Mouse (Mus musculus): Measurements from ENCODE around the gene Mamstr. TPM values are rescaled to one million over a fixed set of nuclear protein-coding genes. Genes with fewer than 3 reads are reported as not detected.

The Mamstr gene
- 11.4 TPM in 2 replicates for polyA plus RNA-seq (2015; fragmentation: Nextera tagmentation; extraction: Ambion mirVana)

DNA sequence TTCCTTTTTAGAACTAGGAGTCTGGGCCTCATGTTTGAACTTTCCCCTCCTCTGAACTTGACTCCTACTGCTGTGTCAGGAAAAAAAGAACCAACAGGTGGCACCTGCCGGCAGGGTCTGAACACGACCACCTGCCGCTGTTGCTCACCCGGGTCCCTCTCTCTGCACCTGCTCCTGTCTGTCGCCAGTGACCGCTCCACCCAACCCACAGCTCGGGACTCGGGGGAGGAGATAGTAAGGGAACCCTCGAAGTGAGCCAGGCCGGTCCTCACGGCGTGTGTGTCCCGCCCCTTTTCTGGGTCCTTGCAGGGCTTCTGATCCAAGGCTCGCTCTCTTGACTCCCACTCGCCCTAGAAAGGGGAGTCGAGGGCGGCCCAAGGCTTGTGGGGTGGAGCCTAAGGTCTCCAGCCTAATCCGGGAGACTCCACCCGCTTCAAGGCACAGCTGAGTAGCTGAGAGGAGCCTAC is at the start of gene Mamstr:
Mamstr (plus strand) TSS at position 417 of the 467 bp plus-strand sequence.
- H3K27ac ChIP-seq: peak within 1 kb of the TSS; percentile 58; the same call in 1 of the 2 replicates
- H3K4me2 ChIP-seq (replicated peaks): peak within 1 kb of the TSS; percentile 80
- 24% methylated on average over 19 of the region's 19 CpGs for WGBS
- 0 out of 2 replicates have a peak, but pooled peaks cover 12% of the 10 kb centered on the region for H3K9me3 ChIP-seq
- ATAC-seq (ENCODE audit: low FRiP score, low read depth): no peak
- peaks cover 17% of the 10 kb centered on the region for H3K36me3 ChIP-seq
- peak within 1 kb of the TSS; percentile 55; the same call in 1 of the 2 replicates for H3K4me3 ChIP-seq
- H3K4me1 ChIP-seq: peaks cover 41% of the 10 kb centered on the region
- peak within 1 kb of the TSS; percentile 3 for H3K9ac ChIP-seq
- no peaks in the 10 kb centered on the region for H3K27me3 ChIP-seq

DNA sequence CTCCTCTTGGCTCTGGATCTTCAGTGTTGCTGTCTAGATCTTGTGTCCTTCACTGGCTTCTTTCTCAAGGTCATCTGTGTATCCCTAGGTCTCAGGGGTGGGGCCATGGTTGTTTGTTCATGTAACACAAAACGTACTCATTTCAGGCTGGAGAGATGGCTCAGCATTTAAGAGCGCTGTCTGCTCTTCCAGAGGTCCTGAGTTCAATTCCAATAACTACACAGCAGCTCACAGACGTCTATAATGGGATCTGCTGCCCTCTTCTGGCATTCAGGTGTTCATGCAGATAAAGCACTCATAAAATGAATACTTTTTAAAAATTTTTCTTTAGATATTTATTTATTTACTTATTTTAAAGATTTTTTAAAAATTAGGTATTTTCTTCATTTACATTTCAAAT is 48.9 kb upstream of the Mamstr start:
- no peaks in the 10 kb centered on the region for H3K27me3 ChIP-seq
- H3K9ac ChIP-seq: no peak overlapping the region
- no peak overlapping the region for H3K4me2 ChIP-seq (replicated peaks)
- H3K4me3 ChIP-seq: no peak overlapping the region
- H3K27ac ChIP-seq: no peak overlapping the region
- 71% methylated on average over 3 of the region's 3 CpGs for WGBS
- peaks cover 16% of the 10 kb centered on the region for H3K36me3 ChIP-seq
- ATAC-seq (ENCODE audit: low FRiP score, low read depth): no peak
- H3K4me1 ChIP-seq: 0 out of 2 replicates have a peak, but pooled peaks cover 2% of the 10 kb centered on the region
- H3K9me3 ChIP-seq: no peaks in the 10 kb centered on the region

DNA sequence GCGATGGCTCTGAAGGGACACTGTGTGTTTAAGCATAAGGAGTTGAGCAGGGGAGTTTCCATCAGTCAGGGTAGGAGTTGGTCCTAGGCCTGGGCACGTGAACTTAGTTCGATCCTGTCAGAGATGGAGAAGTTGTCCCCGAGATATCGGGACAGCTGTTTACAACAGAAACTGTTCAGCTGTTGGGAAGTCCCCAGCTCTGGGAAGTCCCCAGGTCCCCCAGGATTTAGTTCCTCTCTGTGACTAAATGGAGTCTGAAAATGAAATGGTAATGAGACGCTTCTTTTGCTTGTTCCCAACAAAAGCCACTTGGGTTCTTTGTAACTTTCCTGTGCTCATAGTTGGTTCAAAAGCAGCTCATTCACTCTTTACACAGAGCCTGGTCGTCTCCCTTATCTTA is 47.9 kb upstream of the Mamstr start:
- WGBS: 81% methylated on average over 7 of the region's 7 CpGs
- H3K9me3 ChIP-seq: no peaks in the 10 kb centered on the region
- no peak overlapping the region for H3K9ac ChIP-seq
- 0 out of 2 replicates have a peak, but pooled peaks cover 2% of the 10 kb centered on the region for H3K4me1 ChIP-seq
- H3K4me2 ChIP-seq (replicated peaks): no peak overlapping the region
- peaks cover 11% of the 10 kb centered on the region for H3K36me3 ChIP-seq
- no peak for ATAC-seq (ENCODE audit: low FRiP score, low read depth)
- no peak overlapping the region for H3K4me3 ChIP-seq
- no peaks in the 10 kb centered on the region for H3K27me3 ChIP-seq
- no peak overlapping the region for H3K27ac ChIP-seq

DNA sequence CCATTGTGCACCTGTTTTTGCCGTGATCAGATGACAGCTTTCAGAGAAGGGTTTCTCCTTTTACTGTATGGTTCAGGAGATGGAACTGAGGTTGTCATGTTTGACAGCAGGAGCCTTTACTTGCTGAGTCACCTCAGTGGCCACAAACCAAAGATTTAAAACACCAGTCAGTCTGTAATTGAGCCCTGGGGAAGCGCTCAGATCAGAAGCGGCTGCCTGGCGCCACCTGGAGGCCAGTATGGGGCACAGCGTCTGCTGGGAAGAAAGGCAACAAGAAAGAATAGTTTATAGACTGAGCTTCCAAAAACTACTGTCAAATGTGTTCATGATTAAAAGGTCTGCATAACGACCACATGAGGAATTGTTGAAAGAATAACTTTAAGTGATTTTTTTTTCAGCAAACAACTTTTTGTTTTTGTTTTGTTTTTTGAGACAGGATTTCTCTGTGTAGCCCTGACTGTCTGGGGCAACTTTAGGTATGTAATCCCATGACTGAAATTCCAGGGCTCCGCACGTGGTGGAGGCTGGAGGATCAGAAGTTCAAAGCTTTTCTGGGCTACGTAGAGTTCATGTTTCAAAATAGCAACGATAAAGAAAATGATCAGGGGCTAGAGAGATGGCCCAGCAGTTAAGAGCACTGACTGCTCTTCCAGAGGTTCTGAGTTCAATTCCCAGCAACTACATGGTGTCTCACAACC is 46.5 kb upstream of the Mamstr start:
- no peak for ATAC-seq (ENCODE audit: low FRiP score, low read depth)
- WGBS: 18% methylated on average over 10 of the region's 10 CpGs

GRCm38 (mm10) chr7:45595176-45595575 is 44.6 kb upstream of the Mamstr start:
- H3K4me3 ChIP-seq: no peak overlapping the region
- no peak overlapping the region for H3K27ac ChIP-seq
- no peaks in the 10 kb centered on the region for H3K9me3 ChIP-seq
- H3K4me2 ChIP-seq (replicated peaks): no peak overlapping the region
- ATAC-seq (ENCODE audit: low FRiP score, low read depth): no peak
- no peaks in the 10 kb centered on the region for H3K36me3 ChIP-seq
- H3K4me1 ChIP-seq: peaks cover 11% of the 10 kb centered on the region; the same call in 1 of the 2 replicates
- 0 out of 2 replicates have a peak overlapping the region, but pooled peaks have one; percentile 2 for H3K9ac ChIP-seq
- H3K27me3 ChIP-seq: no peaks in the 10 kb centered on the region
- WGBS: 78% methylated on average over 4 of the region's 4 CpGs

More for the DNA sequence above, 46.5 kb upstream of the Mamstr start:
- Histone ChIP-seq H3K4me1 (0 out of 2 replicates have a peak, but pooled peaks cover 2% of the 10 kb centered on the region), H3K36me3 (peaks cover under 1% of the 10 kb centered on the region; the same call in 1 of the 2 replicates), H3K9ac (no peak overlapping the region), H3K27me3 (no peaks in the 10 kb centered on the region), H3K27ac (no peak overlapping the region), H3K4me3 (no peak overlapping the region), H3K4me2 (replicated peaks) (no peak overlapping the region), H3K9me3 (no peaks in the 10 kb centered on the region)

DNA sequence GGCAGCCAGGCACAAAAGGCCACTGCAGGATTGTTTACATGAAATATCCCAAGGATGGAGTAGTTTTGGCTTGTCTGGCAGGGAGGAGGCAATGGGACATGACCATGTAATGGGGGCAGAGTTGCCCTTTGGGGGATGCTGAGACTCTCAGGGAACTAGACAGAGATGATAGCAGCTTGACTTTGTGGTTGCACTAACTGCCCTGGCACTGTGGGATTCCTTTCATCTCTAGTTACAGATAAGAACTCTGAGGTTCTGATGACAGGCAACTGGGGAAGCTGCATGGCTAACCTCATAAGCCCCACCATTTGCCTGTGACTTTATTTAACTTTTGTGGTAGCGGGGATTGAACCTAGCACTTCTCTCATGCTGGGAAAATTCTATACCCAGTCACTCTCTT is 43.7 kb upstream of the Mamstr start:
- no peak for ATAC-seq (ENCODE audit: low FRiP score, low read depth)
- H3K4me3 ChIP-seq: no peak overlapping the region
- WGBS: 70% methylated on average over 1 of the region's 1 CpGs

GRCm38 (mm10) chr7:45597013-45597412 is 42.8 kb upstream of the Mamstr start:
- Histone ChIP-seq H3K27ac (no peak overlapping the region), H3K4me3 (no peak overlapping the region), H3K9me3 (no peaks in the 10 kb centered on the region), H3K4me2 (replicated peaks) (no peak overlapping the region), H3K36me3 (no peaks in the 10 kb centered on the region), H3K4me1 (peaks cover 18% of the 10 kb centered on the region), H3K27me3 (no peaks in the 10 kb centered on the region), H3K9ac (no peak overlapping the region)
- 80% methylated on average over 5 of the region's 5 CpGs for WGBS
- ATAC-seq (ENCODE audit: low FRiP score, low read depth): no peak

More for the DNA sequence above, 43.7 kb upstream of the Mamstr start:
- H3K4me2 ChIP-seq (replicated peaks): no peak overlapping the region
- peaks cover 11% of the 10 kb centered on the region; the same call in 1 of the 2 replicates for H3K4me1 ChIP-seq
- no peaks in the 10 kb centered on the region for H3K9me3 ChIP-seq
- no peak overlapping the region for H3K9ac ChIP-seq
- H3K27ac ChIP-seq: no peak overlapping the region
- no peaks in the 10 kb centered on the region for H3K27me3 ChIP-seq
- H3K36me3 ChIP-seq: no peaks in the 10 kb centered on the region

- Histone ChIP-seq H3K9ac (no peak overlapping the region), H3K4me3 (no peak overlapping the region), H3K4me2 (replicated peaks) (no peak overlapping the region), H3K4me1 (peaks cover 20% of the 10 kb centered on the region), H3K36me3 (no peaks in the 10 kb centered on the region), H3K27me3 (no peaks in the 10 kb centered on the region), H3K9me3 (no peaks in the 10 kb centered on the region), H3K27ac (no peak overlapping the region)
- whole genome bisulfite sequencing: 87% methylated on average over 6 of the region's 6 CpGs
- ATAC-seq (ENCODE audit: low FRiP score, low read depth): no peak
Observed at GRCm38 (mm10) chr7:45597527-45597926, 42.2 kb upstream of the Mamstr start.

GRCm38 (mm10) chr7:45598960-45599879 is 40.6 kb upstream of the Mamstr start:
- Histone ChIP-seq H3K36me3 (no peaks in the 10 kb centered on the region), H3K4me1 (peaks cover 17% of the 10 kb centered on the region), H3K27me3 (no peaks in the 10 kb centered on the region), H3K9me3 (no peaks in the 10 kb centered on the region), H3K9ac (no peak overlapping the region), H3K4me3 (no peak overlapping the region), H3K4me2 (replicated peaks) (no peak overlapping the region), H3K27ac (no peak overlapping the region)
- no peak for ATAC-seq (ENCODE audit: low FRiP score, low read depth)
- WGBS: 45% methylated on average over 18 of the region's 18 CpGs

DNA sequence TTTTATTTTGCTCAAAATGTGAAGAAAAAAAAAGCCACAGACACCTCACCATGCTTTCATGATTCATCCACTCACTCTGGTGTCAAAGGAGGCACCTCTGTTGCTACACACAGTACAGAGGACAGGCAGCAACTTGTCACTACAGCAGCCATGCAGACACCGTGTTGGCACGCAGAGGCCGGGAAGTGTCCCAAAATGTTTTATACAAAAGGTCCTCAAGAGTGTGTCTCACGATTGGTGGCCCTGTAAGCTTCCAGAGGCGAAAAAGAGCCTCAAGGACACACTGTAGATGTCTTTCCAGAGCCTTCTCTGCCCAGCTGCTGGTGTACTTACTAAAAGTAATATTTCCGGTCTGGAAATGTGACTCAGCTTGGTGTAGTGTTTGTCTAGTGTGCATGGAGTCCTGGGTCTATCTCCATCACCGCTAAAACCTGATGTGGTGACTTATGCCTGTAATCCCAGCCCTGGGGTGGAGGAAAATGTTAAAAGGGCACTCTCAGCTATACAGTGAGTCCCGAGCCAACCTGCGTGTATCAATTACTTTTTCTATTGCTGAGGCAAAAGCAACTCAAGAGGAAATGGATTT is 34.0 kb upstream of the Mamstr start:
- Histone ChIP-seq H3K4me3 (no peak overlapping the region), H3K4me2 (replicated peaks) (no peak overlapping the region), H3K27ac (no peak overlapping the region), H3K36me3 (no peaks in the 10 kb centered on the region), H3K9ac (no peak overlapping the region), H3K4me1 (peaks cover 9% of the 10 kb centered on the region), H3K9me3 (no peaks in the 10 kb centered on the region; the same call in 1 of the 2 replicates), H3K27me3 (no peaks in the 10 kb centered on the region)
- no peak for ATAC-seq (ENCODE audit: low FRiP score, low read depth)
- WGBS: 78% methylated on average over 9 of the region's 9 CpGs

DNA sequence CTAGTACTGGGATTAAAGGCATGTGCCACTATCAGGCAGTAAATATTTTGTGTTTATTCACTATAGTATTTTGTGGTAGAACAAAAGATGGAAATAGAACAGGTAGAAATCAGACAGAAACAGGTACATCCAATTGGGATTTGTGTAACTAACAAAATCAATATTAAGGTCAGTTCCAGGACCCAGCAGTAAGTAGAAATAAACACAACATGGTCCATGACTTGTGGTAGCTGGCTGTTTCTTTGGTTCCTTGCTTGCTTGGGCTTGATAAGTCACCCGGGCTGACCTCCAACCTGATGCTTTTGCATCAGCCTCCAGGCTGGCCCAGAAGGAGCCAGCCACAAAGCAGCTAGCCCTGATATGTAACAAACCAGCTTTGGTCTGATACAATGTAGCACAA is 30.3 kb upstream of the Mamstr start:
- H3K9ac ChIP-seq: no peak overlapping the region
- no peaks in the 10 kb centered on the region for H3K27me3 ChIP-seq
- 65% methylated on average over 1 of the region's 1 CpGs for WGBS
- ATAC-seq (ENCODE audit: low FRiP score, low read depth): no peak
- H3K27ac ChIP-seq: no peak overlapping the region
- no peak overlapping the region for H3K4me2 ChIP-seq (replicated peaks)
- no peak overlapping the region for H3K4me3 ChIP-seq
- no peaks in the 10 kb centered on the region for H3K36me3 ChIP-seq
- no peaks in the 10 kb centered on the region for H3K4me1 ChIP-seq
- H3K9me3 ChIP-seq: no peaks in the 10 kb centered on the region; the same call in 1 of the 2 replicates
